Mouse (Mus musculus) CH12.LX (cell line): Measurements from ENCODE around the gene Mfge8. TPM values are rescaled to one million over a fixed set of nuclear protein-coding genes. Genes with fewer than 3 reads are reported as not detected.

ENCODE experiments used
- DNase-seq: peaks from one replicate; pipeline ENCODE4 v3.0.0-alpha.2; 2013; ENCODE audit errors: extremely low read depth
- H3K27ac ChIP-seq: 2 replicates; pipeline ENCODE4 v1.5.1; 2012; ENCODE audit warnings: low read depth, mild to moderate bottlenecking, control low read depth, moderate library complexity; ENCODE audit not compliant: insufficient read depth
- H3K27me3 ChIP-seq: replicated peaks from 2 replicates; pipeline ENCODE3; 2012; ENCODE audit warnings: inconsistent platforms
- H3K36me3 ChIP-seq, 2 experiments: replicated peaks in 1 of 2; 2 replicates each; pipeline versions ENCODE3 to v1.6.1; 2012; ENCODE audit warnings: inconsistent platforms in 1 of 2, low read length in 1 of 2, mild to moderate bottlenecking in 1 of 2, mixed read lengths in 1 of 2, moderate library complexity in 1 of 2; ENCODE audit not compliant: control insufficient read depth in 1 of 2, insufficient read depth in 1 of 2
- H3K4me1 ChIP-seq, 2 experiments: 2 replicates each; pipeline ENCODE4 v1.6.1; 2012; ENCODE audit warnings: inconsistent platforms in 1 of 2, moderate library complexity in 1 of 2; ENCODE audit not compliant: insufficient read depth in 2 of 2, control insufficient read depth in 1 of 2
- H3K4me2 ChIP-seq: 2 replicates; pipeline ENCODE4 v1.6.1; 2012; ENCODE audit warnings: low read depth, mild to moderate bottlenecking, control low read depth; ENCODE audit not compliant: poor library complexity, insufficient read depth, severe bottlenecking
- H3K4me3 ChIP-seq, 3 experiments: fragments of 150-350 bp in 1 of 3; sonication (generic) in 1 of 3; replicated peaks in 1 of 3; 2 replicates each; pipeline versions ENCODE3 to v1.5.1; 2011 to 2012; ENCODE audit warnings: low read depth in 2 of 3, low read length in 2 of 3, mild to moderate bottlenecking in 2 of 3, moderate library complexity in 2 of 3, control low read depth in 1 of 3, improper control_type of control experiment in 1 of 3, inconsistent platforms in 1 of 3, mixed read lengths in 1 of 3; ENCODE audit not compliant: poor library complexity in 1 of 3
- H3K79me2 ChIP-seq: replicated peaks from 2 replicates; pipeline ENCODE4 v1.6.1; 2012; ENCODE audit warnings: mild to moderate bottlenecking, moderate library complexity; ENCODE audit not compliant: control insufficient read depth, poor library complexity, insufficient read depth, severe bottlenecking; ENCODE audit errors: extremely low read depth
- H3K9ac ChIP-seq: 2 replicates; pipeline ENCODE4 v1.6.1; 2012; ENCODE audit warnings: low read depth, mild to moderate bottlenecking, control low read depth, moderate library complexity; ENCODE audit not compliant: insufficient read depth
- H3K9me3 ChIP-seq: replicated peaks from 2 replicates; pipeline ENCODE3; 2012; ENCODE audit warnings: low read length, inconsistent platforms, mixed read lengths
- CHD1 ChIP-seq: IDR thresholded peaks from 2 replicates; pipeline ENCODE4 v1.6.1; 2012; ENCODE audit warnings: low read depth, low read length, improper control_type of control experiment, inconsistent platforms
- CHD2 ChIP-seq: IDR thresholded peaks from 2 replicates; pipeline ENCODE4 v1.6.1; 2011; ENCODE audit warnings: low read length, improper control_type of control experiment
- IRF4 ChIP-seq: IDR thresholded peaks from 2 replicates; pipeline ENCODE4 v1.6.1; 2014; ENCODE audit warnings: low read depth, mild to moderate bottlenecking, inconsistent platforms, low read length, improper control_type of control experiment
- JUND ChIP-seq: conservative IDR thresholded peaks from 2 replicates; pipeline ENCODE4 v1.6.1; 2011; ENCODE audit warnings: low read depth, low read length, improper control_type of control experiment
- KAT2A ChIP-seq: IDR thresholded peaks from 2 replicates; pipeline ENCODE4 v1.6.1; 2012; ENCODE audit warnings: low read length, improper control_type of control experiment, inconsistent platforms; ENCODE audit not compliant: insufficient replicate concordance
- MEF2A ChIP-seq: IDR thresholded peaks from 2 replicates; pipeline ENCODE4 v1.6.1; 2014; ENCODE audit warnings: low read depth, mild to moderate bottlenecking, inconsistent platforms, low read length, improper control_type of control experiment, borderline replicate concordance
- NELFE ChIP-seq: IDR thresholded peaks from 2 replicates; pipeline ENCODE4 v1.6.1; 2011; ENCODE audit warnings: low read depth, low read length, improper control_type of control experiment
- RAD21 ChIP-seq: IDR thresholded peaks from 2 replicates; pipeline ENCODE4 v1.6.1; 2011; ENCODE audit warnings: low read depth, mild to moderate bottlenecking, low read length, improper control_type of control experiment, moderate library complexity
- SIN3A ChIP-seq: IDR thresholded peaks from 2 replicates; pipeline ENCODE4 v1.6.1; 2012; ENCODE audit warnings: low read length, improper control_type of control experiment, inconsistent platforms
- UBTF ChIP-seq: IDR thresholded peaks from 2 replicates; pipeline ENCODE4 v1.6.1; 2012; ENCODE audit warnings: low read depth, mild to moderate bottlenecking, inconsistent platforms, low read length, improper control_type of control experiment, moderate library complexity
- USF1 ChIP-seq: IDR thresholded peaks from 2 replicates; pipeline ENCODE4 v1.6.1; 2014; ENCODE audit warnings: low read depth, mild to moderate bottlenecking, inconsistent platforms, low read length, improper control_type of control experiment
- ZKSCAN1 ChIP-seq: IDR thresholded peaks from 2 replicates; pipeline ENCODE4 v1.6.1; 2012; ENCODE audit warnings: low read depth, inconsistent platforms, low read length, improper control_type of control experiment, borderline replicate concordance
- dilution Hi-C: fragments of 300-500 bp; cut with MboI; formaldehyde crosslinking; loops from 2 replicates; pipeline ENCODE4 v1.14.3; 2020; ENCODE audit warnings: low sequenced_read_pairs; ENCODE audit not compliant: extremely low pct_unique_long_range_greater_than_20kb, extremely low pct_ligation_motif_present
- in situ Hi-C: fragments of 300-500 bp; cut with MboI; formaldehyde crosslinking; loops from 3 replicates; pipeline ENCODE4 v1.14.3; 2019; ENCODE audit warnings: low sequenced_read_pairs, low pct_ligation_motif_present, low pct_unique_long_range_greater_than_20kb, mixed read lengths
- polyA plus RNA-seq: library from polyadenylated mRNA; unstranded; fragments of >175 nt; gene quantifications from 2 replicates; pipeline ENCODE4 v1.2.1, GENCODE M21; 2012; ENCODE audit warnings: low read depth; ENCODE audit not compliant: insufficient read length
- total RNA-seq, 2 experiments: library from RNA; depleted of rRNA; stranded (reverse); fragments of 300-350 nt in 1 of 2; fragments of >200 nt in 1 of 2; gene quantifications; 2 replicates each; pipeline ENCODE4 v1.2.3; 2012 to 2014

Mfge8 gene
- total and polyA plus RNA-seq, 3 experiments, result 13.0 to 24.5 (median 13.2) TPM

- dilution Hi-C loops, result no loop called here
- peaks cover 72% of the 10 kb centered on the region for H3K27me3 ChIP-seq
- in situ Hi-C loops, result no loop called here
Observed at GRCm38 (mm10) chr7:79173800-79174199, 24.9 kb upstream of the Mfge8 start.

GRCm38 (mm10) chr7:79171782-79172181 lies 22.9 kb upstream of the Mfge8 start:
- in situ Hi-C loops, result no loop called here
- H3K79me2 ChIP-seq, result no peaks in the 10 kb centered on the region
- DNase-seq, result no peak
- TF ChIP-seq CHD1, result no peak
- no peak for TF ChIP-seq RAD21
- TF ChIP-seq IRF4, result no peak
- no peak for TF ChIP-seq JUND
- TF ChIP-seq, all 38 proteins: peak for 0
- Histone ChIP-seq H3K4me1 (no peaks in the 10 kb centered on the region), H3K9me3 (no peaks in the 10 kb centered on the region), H3K4me2 (no peak overlapping the region), H3K36me3 (no peaks in the 10 kb centered on the region), H3K27ac (no peak overlapping the region), H3K27me3 (peaks cover 66% of the 10 kb centered on the region), H3K9ac (no peak overlapping the region), H3K4me3 (no peak overlapping the region)
- dilution Hi-C loops, result no loop called here

More at GRCm38 (mm10) chr7:79173800-79174199, 24.9 kb upstream of the Mfge8 start:
- Histone ChIP-seq H3K36me3 (no peaks in the 10 kb centered on the region), H3K4me2 (no peak overlapping the region), H3K79me2 (no peaks in the 10 kb centered on the region), H3K4me1 (no peaks in the 10 kb centered on the region), H3K9ac (no peak overlapping the region), H3K27ac (no peak overlapping the region), H3K4me3 (no peak overlapping the region), H3K9me3 (no peaks in the 10 kb centered on the region)
- TF ChIP-seq ZKSCAN1 (no peak), CHD2 (no peak), SIN3A (no peak), UBTF (no peak), MEF2A (no peak), USF1 (no peak)
- DNase-seq, result no peak

- peaks cover 53% of the 10 kb centered on the region for H3K27me3 ChIP-seq
- H3K36me3 ChIP-seq, result no peaks in the 10 kb centered on the region
- no peaks in the 10 kb centered on the region for H3K4me1 ChIP-seq
- DNase-seq, result no peak
- dilution Hi-C loops (no loop called here), in situ Hi-C loops (no loop called here)
- H3K9ac ChIP-seq, result no peak overlapping the region
- H3K27ac ChIP-seq, result no peak overlapping the region
- peaks cover 6% of the 10 kb centered on the region for H3K9me3 ChIP-seq
- no peak overlapping the region for H3K4me2 ChIP-seq
- H3K4me3 ChIP-seq, result no peak overlapping the region
- no peaks in the 10 kb centered on the region for H3K79me2 ChIP-seq
- TF ChIP-seq KAT2A (no peak), NELFE (no peak)
Observed at GRCm38 (mm10) chr7:79167006-79167562, 18.2 kb upstream of the Mfge8 start.
